Mouse (Mus musculus) lung, embryonic 16.5 days (tissue): ENCODE measurements at regions not wholly inside any gene's neighbourhood (a gene's known extent, or its start where the extent isn't known, plus 50 kb on each side); places are given as distances from the start of the nearest gene placed in this dataset.

Experiments
- ATAC-seq: fragments of 200-750 bp; cut with Nextera tagmentation; 2 replicates; pipeline ENCODE4 v1.8.0; 2017; ENCODE audit warnings: low read depth, mild to moderate bottlenecking, moderate library complexity
- H3K27ac ChIP-seq: fragments of 300-500 bp; sonication (generic); 2 replicates; pipeline ENCODE4 v1.5.1; 2014; ENCODE audit warnings: mild to moderate bottlenecking, control low read depth, low read length
- H3K27me3 ChIP-seq: fragments of 300-500 bp; sonication (generic); 2 replicates; pipeline ENCODE4 v1.6.1; 2014; ENCODE audit warnings: low read depth, low read length, mixed read lengths; ENCODE audit not compliant: control insufficient read depth, insufficient read depth
- H3K36me3 ChIP-seq: fragments of 300-500 bp; sonication (generic); 2 replicates; pipeline ENCODE4 v1.6.1; 2014; ENCODE audit warnings: low read length; ENCODE audit not compliant: control insufficient read depth, insufficient read depth
- H3K4me1 ChIP-seq: fragments of 300-500 bp; sonication (generic); replicated peaks from 2 replicates; pipeline ENCODE4 v1.6.1; 2014; ENCODE audit warnings: low read length, mixed read lengths; ENCODE audit not compliant: control insufficient read depth, insufficient read depth
- H3K4me2 ChIP-seq: fragments of 300-500 bp; sonication (generic); 2 replicates; pipeline ENCODE4 v1.6.1; 2014; ENCODE audit warnings: low read depth, low read length, control low read depth
- H3K4me3 ChIP-seq: fragments of 300-500 bp; sonication (generic); 2 replicates; pipeline ENCODE4 v1.5.1; 2014; ENCODE audit warnings: mild to moderate bottlenecking, low read length, control low read depth
- H3K9ac ChIP-seq: fragments of 300-500 bp; sonication (generic); 2 replicates; pipeline ENCODE4 v1.6.1; 2014; ENCODE audit warnings: low read length, control low read depth
- H3K9me3 ChIP-seq: fragments of 300-500 bp; sonication (generic); 2 replicates; pipeline ENCODE4 v1.6.1; 2016; ENCODE audit warnings: low read length; ENCODE audit not compliant: control insufficient read depth
- WGBS: fragments of 180-500 bp; shearing (Covaris S2); extraction: QIAGEN DNeasy Blood & Tissue Kit; methylation state at CpG from one replicate; pipeline ENCODE4 v1.1.7; 2014; 5-methylcytosine and 5-hydroxymethylcytosine counted together

- Histone ChIP-seq H3K27ac (no peak overlapping the region), H3K4me3 (no peak overlapping the region), H3K4me1 (peaks cover 23% of the 10 kb centered on the region), H3K36me3 (no peaks in the 10 kb centered on the region), H3K9me3 (no peaks in the 10 kb centered on the region), H3K4me2 (no peak overlapping the region), H3K9ac (no peak overlapping the region), H3K27me3 (no peaks in the 10 kb centered on the region)
- WGBS = 55% methylated on average over 5 of the region's 5 CpGs
- no peak for ATAC-seq
Measured at GRCm38 (mm10) chr13:51326128-51326527, 82.3 kb upstream of the S1pr3 start.

GRCm38 (mm10) chr13:51328131-51328970 is 80.1 kb upstream of the S1pr3 start:
- Histone ChIP-seq H3K4me3 (no peak overlapping the region), H3K9me3 (no peaks in the 10 kb centered on the region), H3K36me3 (no peaks in the 10 kb centered on the region), H3K27ac (0 out of 2 replicates have a peak overlapping the region, but pooled peaks have one; percentile 22), H3K27me3 (no peaks in the 10 kb centered on the region), H3K9ac (peak overlapping the region; percentile 6; the same call in 1 of the 2 replicates), H3K4me2 (no peak overlapping the region), H3K4me1 (peaks cover 23% of the 10 kb centered on the region)
- ATAC-seq = peak; percentile 72
- whole genome bisulfite sequencing = 26% methylated on average over 15 of the region's 15 CpGs

DNA sequence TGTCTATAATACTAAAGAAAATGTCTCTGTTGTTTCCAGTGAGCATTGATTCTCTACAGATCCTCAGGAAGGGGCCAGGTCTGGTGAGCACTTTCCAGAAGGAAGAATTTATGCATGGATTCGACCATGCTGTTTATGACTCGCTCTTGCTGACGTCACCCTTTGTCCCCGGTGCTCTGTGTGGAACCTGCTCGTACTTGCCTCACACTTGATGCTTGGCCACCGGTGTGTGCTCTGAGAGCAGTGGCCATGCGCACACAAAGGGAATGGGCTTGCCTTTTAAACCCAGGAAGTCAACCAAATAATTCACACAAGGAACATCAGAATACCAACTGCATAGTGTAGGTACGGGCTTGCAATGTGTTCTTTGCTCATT is 79.5 kb upstream of the S1pr3 start:
- Histone ChIP-seq H3K4me3 (no peak overlapping the region), H3K36me3 (no peaks in the 10 kb centered on the region), H3K9me3 (no peaks in the 10 kb centered on the region), H3K27me3 (no peaks in the 10 kb centered on the region), H3K4me1 (peaks cover 23% of the 10 kb centered on the region), H3K9ac (no peak overlapping the region), H3K27ac (no peak overlapping the region), H3K4me2 (no peak overlapping the region)
- 59% methylated on average over 8 of the region's 8 CpGs for WGBS
- no peak for ATAC-seq

DNA sequence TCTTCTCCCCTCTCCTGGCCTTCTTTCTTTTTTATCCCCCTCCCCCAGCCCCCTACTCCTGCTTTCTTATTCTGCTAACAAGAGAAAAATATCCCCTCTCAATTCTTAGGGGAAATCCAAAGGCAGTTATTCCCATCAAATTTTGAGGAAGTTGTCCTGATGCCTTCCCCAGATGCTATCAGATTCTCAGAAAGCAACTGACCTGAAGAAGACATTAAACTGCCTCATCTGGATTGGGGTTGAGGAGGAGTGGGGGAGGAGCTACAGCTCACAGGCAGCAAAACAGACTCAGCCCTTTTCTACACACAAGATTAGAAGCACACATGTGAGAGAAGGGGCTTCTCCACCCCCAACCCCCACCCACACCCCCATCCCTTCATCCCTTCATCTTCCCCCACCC is 78.7 kb upstream of the S1pr3 start:
- Histone ChIP-seq H3K4me2 (no peak overlapping the region), H3K4me1 (peaks cover 22% of the 10 kb centered on the region), H3K9ac (no peak overlapping the region), H3K27ac (no peak overlapping the region), H3K27me3 (no peaks in the 10 kb centered on the region), H3K4me3 (no peak overlapping the region), H3K9me3 (no peaks in the 10 kb centered on the region), H3K36me3 (no peaks in the 10 kb centered on the region)
- ATAC-seq = no peak

DNA sequence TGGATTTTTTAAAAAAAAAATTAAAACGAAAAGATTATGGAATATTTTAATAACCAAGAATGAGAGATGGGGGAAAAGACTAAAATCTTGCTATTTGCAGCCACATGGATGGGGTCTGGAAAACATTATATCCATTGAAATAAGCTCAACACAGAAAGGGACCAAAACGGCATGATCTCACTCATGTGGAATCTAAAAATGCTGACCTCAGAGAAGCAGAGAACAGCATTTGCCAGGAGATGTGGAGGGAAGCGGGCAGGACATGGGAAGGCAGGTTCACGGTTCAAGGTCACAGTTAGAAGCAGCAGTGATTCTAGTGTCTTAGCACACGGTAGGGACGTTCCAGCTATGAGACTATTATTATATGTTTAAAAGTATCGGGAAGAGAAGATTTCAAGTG is 76.2 kb upstream of the S1pr3 start:
- ATAC-seq = no peak
- 54% methylated on average over 7 of the region's 7 CpGs for WGBS
- peaks cover 15% of the 10 kb centered on the region for H3K4me1 ChIP-seq
- no peak overlapping the region for H3K9ac ChIP-seq
- no peak overlapping the region for H3K27ac ChIP-seq
- H3K4me2 ChIP-seq = no peak overlapping the region
- H3K27me3 ChIP-seq = no peaks in the 10 kb centered on the region
- H3K36me3 ChIP-seq = no peaks in the 10 kb centered on the region
- H3K4me3 ChIP-seq = no peak overlapping the region
- no peaks in the 10 kb centered on the region for H3K9me3 ChIP-seq

- Histone ChIP-seq H3K4me1 (peaks cover 6% of the 10 kb centered on the region), H3K27me3 (no peaks in the 10 kb centered on the region), H3K4me3 (no peak overlapping the region), H3K4me2 (no peak overlapping the region), H3K36me3 (no peaks in the 10 kb centered on the region), H3K9ac (no peak overlapping the region), H3K27ac (no peak overlapping the region), H3K9me3 (no peaks in the 10 kb centered on the region)
- ATAC-seq = no peak
- 82% methylated on average over 5 of the region's 5 CpGs for WGBS
Measured at GRCm38 (mm10) chr13:51333481-51333880, 75.0 kb upstream of the S1pr3 start.

- WGBS = 72% methylated on average over 5 of the region's 5 CpGs
- Histone ChIP-seq H3K36me3 (no peaks in the 10 kb centered on the region), H3K4me3 (no peak overlapping the region)
Measured at GRCm38 (mm10) chr13:51336726-51337125, 71.7 kb upstream of the S1pr3 start.

GRCm38 (mm10) chr13:51337931-51338330 is 70.5 kb upstream of the S1pr3 start:
- Histone ChIP-seq H3K4me1 (no peaks in the 10 kb centered on the region), H3K4me2 (no peak overlapping the region), H3K9ac (no peak overlapping the region), H3K27ac (no peak overlapping the region), H3K9me3 (peaks cover 2% of the 10 kb centered on the region; the same call in 1 of the 2 replicates), H3K36me3 (no peaks in the 10 kb centered on the region), H3K27me3 (no peaks in the 10 kb centered on the region), H3K4me3 (no peak overlapping the region)
- 96% methylated on average over 16 of the region's 16 CpGs for WGBS
- no peak for ATAC-seq

More at GRCm38 (mm10) chr13:51336726-51337125, 71.7 kb upstream of the S1pr3 start:
- H3K4me2 ChIP-seq = no peak overlapping the region
- H3K9me3 ChIP-seq = peaks cover 2% of the 10 kb centered on the region; the same call in 1 of the 2 replicates
- no peak overlapping the region for H3K9ac ChIP-seq
- no peak overlapping the region for H3K27ac ChIP-seq
- ATAC-seq = no peak
- no peaks in the 10 kb centered on the region for H3K4me1 ChIP-seq
- no peaks in the 10 kb centered on the region for H3K27me3 ChIP-seq

DNA sequence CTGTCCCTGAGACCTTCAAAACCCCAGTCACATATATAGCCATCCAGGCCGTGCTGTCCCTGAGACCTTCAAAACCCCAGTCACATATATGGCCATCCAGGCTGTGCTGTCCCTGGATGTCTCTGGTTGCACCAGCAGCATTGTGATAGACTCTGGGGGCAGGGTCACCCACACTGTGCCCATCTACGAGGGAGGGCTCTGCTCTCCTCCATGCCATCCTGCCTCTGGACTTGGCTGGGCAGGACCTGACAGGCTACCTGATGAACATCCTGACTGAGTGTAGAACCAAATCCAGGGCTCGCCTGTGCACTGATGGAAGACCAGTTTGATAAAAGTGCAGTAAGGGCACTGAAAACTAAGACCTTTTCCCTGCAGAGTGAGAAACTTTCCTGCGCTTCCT is 63.1 kb upstream of the S1pr3 start:
- no peak overlapping the region for H3K9ac ChIP-seq
- no peak overlapping the region for H3K4me2 ChIP-seq
- no peak for ATAC-seq
- H3K27me3 ChIP-seq = no peaks in the 10 kb centered on the region
- H3K36me3 ChIP-seq = no peaks in the 10 kb centered on the region
- peaks cover 2% of the 10 kb centered on the region; the same call in 1 of the 2 replicates for H3K9me3 ChIP-seq
- no peak overlapping the region for H3K4me3 ChIP-seq
- 81% methylated on average over 4 of the region's 4 CpGs for WGBS
- H3K27ac ChIP-seq = peak overlapping the region; percentile 78
- H3K4me1 ChIP-seq = peaks cover 18% of the 10 kb centered on the region
